Mouse (Mus musculus) C2C12 (cell line): Measurements from ENCODE around the gene Ppard. TPM values are rescaled to one million over a fixed set of nuclear protein-coding genes. Genes with fewer than 3 reads are reported as not detected.

ENCODE experiments used
- H3K27me3 ChIP-seq: one replicate; pipeline ENCODE4 v1.6.1; 2011; ENCODE audit not compliant: control insufficient read depth, insufficient read depth, insufficient read length
- H3K36me3 ChIP-seq: one replicate; pipeline ENCODE4 v1.6.1; 2011; ENCODE audit not compliant: control insufficient read depth, insufficient read depth
- H3K4me3 ChIP-seq: one replicate; pipeline ENCODE4 v1.5.1; 2011; ENCODE audit warnings: mild to moderate bottlenecking, control low read depth; ENCODE audit not compliant: poor library complexity, insufficient read depth, severe bottlenecking
- H3K79me2 ChIP-seq: one replicate; pipeline ENCODE4 v1.6.1; 2011; ENCODE audit not compliant: control insufficient read depth, insufficient read depth
- H3K79me3 ChIP-seq: one replicate; pipeline ENCODE4 v1.6.1; 2011; ENCODE audit warnings: low read depth, control low read depth
- H3ac ChIP-seq: one replicate; pipeline ENCODE3; 2011; ENCODE audit warnings: low read depth; ENCODE audit not compliant: control insufficient read depth, insufficient read length
- CEBPB ChIP-seq: IDR thresholded peaks from one replicate; pipeline ENCODE4 v1.6.1; 2011; ENCODE audit warnings: low read depth, mild to moderate bottlenecking, control low read depth, moderate library complexity
- MAX ChIP-seq: IDR thresholded peaks from one replicate; pipeline ENCODE4 v1.6.1; 2011; ENCODE audit warnings: mild to moderate bottlenecking, control low read depth
- polyA plus RNA-seq: library from polyadenylated mRNA; unstranded; fragments of >200 nt; fragmentation: generic; extraction: Trizol; gene quantifications from one replicate; pipeline ENCODE4 v1.2.1, GENCODE M21; 2012; ENCODE audit warnings: missing spikeins

The Ppard gene
- polyA plus RNA-seq, 1 experiment: 24.7 TPM

DNA sequence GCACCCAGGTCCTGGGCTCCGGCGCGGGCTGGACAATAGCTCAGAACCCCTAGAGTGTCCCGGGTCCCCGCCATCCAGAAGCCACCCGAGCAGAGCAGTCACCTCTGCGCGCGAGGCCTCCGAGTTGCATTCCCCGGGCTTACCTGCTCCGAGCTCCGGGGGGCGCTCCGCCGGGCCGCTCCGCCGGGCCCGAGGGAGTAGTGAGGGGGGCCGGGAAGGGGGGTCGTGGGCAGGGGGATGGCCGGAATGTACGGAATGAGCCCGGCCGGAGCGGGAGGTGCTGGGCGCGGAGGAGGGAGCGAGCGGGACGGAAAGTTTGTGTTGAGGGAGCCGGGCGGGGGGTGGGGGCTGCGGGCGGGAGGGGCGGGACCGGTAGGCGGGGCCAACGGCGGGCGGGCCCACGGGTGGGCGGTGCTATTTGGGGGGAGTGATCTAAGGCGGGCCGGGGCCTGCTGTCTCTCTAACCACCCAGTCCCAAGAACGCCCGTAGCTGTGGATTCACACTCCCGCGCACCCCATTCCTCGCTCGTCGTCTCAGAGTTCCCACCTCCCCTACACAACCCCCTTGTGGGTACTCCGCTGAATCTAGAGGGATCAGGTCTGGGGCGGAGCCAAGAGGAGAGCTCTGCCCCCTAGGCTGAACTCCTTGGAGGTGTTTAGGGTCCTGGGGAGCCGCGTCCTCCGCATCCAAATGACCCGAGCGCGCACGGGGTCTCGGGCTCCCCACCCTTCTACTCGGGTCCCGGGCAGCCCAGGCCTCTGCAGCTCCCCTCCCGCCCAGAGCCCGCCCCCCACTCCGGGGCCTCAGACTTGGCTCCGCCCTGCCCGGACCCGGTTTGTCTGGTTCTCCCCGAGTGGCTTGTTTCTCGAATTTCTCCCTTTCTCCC is 118.2 kb downstream of the Ppard start, which contains the start of gene Tead3:
Gene Tead3, minus strand, starts transcription at position 352 of the 887 bp plus-strand sequence.
- Histone ChIP-seq H3K79me2 (peaks cover 46% of the 10 kb centered on the region), H3K36me3 (no peaks in the 10 kb centered on the region), H3ac (peak within 1 kb of the TSS; percentile 72), H3K4me3 (peak within 1 kb of the TSS; percentile 61), H3K27me3 (no peaks in the 10 kb centered on the region), H3K79me3 (peaks cover 29% of the 10 kb centered on the region)
- TF ChIP-seq CEBPB (no peak), MAX (no peak)

Other genes with a start within 250 kb of the Ppard start
- not detected for gene Tcp11, start 152.1 kb upstream of the Ppard start, polyA plus RNA-seq
- 0.09 TPM for gene Scube3, start 90.6 kb upstream of the Ppard start, polyA plus RNA-seq
- gene Zfp523, start 55.6 kb upstream of the Ppard start, polyA plus RNA-seq: 21.0 TPM
- gene Def6, start 24.9 kb upstream of the Ppard start, polyA plus RNA-seq: 5.7 TPM
- 42.0 TPM for gene Fance, start 80.8 kb downstream of the Ppard start, polyA plus RNA-seq
- 3,499 TPM for gene Rpl10a, start 95.8 kb downstream of the Ppard start, polyA plus RNA-seq
- gene Tead3, start 118.1 kb downstream of the Ppard start, polyA plus RNA-seq: 21.5 TPM
- gene Tulp1, start 132.5 kb downstream of the Ppard start, polyA plus RNA-seq: 0.27 TPM